Mouse (Mus musculus): ENCODE data around the gene Dnajb14. TPM values are rescaled to one million over a fixed set of nuclear protein-coding genes. Genes with fewer than 3 reads are reported as not detected.

The Dnajb14 gene
- polyA plus RNA-seq, 1 experiment from 2014 or later: 10.0 TPM

DNA sequence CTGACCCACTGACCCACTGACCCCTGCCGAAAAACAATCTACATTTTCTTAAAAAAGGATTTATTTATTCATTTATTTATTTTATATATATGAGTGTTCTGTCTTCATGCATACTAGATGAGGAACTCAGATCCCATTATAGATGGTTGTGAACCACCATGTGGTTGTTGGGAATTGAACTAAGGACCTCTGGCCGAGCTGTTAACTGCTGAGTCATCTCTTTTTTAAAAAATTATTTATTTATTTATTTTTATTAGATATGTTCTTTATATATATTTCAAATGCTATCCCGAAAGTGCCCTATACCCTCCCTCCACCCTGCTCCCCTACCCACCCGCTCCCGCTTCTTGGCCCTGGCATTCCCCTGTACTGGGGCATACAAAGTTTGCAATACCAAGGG lies 13.6 kb downstream of the Dnajb14 start:
- DNase-seq (ENCODE audit: low spot score) (no peak), ATAC-seq (no peak)
- no peaks in the 10 kb centered on the region for H3K9me3 ChIP-seq (ENCODE audit: low read length)
- H3K27me3 ChIP-seq (replicated peaks; ENCODE audit: insufficient read depth, low read length): no peaks in the 10 kb centered on the region
- TF ChIP-seq CTCF (IDR thresholded peaks at IDR 0.05) (no peak), EP300 (IDR thresholded peaks at IDR 0.05) (no peak)
- H3K9ac ChIP-seq (replicated peaks; ENCODE audit: low read depth): no peak overlapping the region
- no peaks in the 10 kb centered on the region for H3K36me3 ChIP-seq (ENCODE audit: insufficient read depth, low read length)
- no peak overlapping the region for H3K4me2 ChIP-seq (replicated peaks; ENCODE audit: low read depth, low read length)
- no peak overlapping the region for H3K4me3 ChIP-seq (ENCODE audit: low read depth, low read length)
- no peaks in the 10 kb centered on the region for H3K4me1 ChIP-seq (ENCODE audit: insufficient read depth, low read depth, low read length)
- no peak overlapping the region for H3K27ac ChIP-seq (ENCODE audit: low read length)
- 88% methylated on average over 5 of the region's 5 CpGs for WGBS

GRCm38 (mm10) chr3:137887961-137888360 lies 20.5 kb downstream of the Dnajb14 start:
- Histone ChIP-seq H3K4me1 (ENCODE audit: insufficient read depth, low read depth, low read length) (no peaks in the 10 kb centered on the region), H3K9ac (replicated peaks; ENCODE audit: low read depth) (no peak overlapping the region), H3K36me3 (ENCODE audit: insufficient read depth, low read length) (no peaks in the 10 kb centered on the region), H3K4me3 (ENCODE audit: low read depth, low read length) (no peak overlapping the region), H3K4me2 (replicated peaks; ENCODE audit: low read depth, low read length) (no peak overlapping the region), H3K27me3 (replicated peaks; ENCODE audit: insufficient read depth, low read length) (no peaks in the 10 kb centered on the region), H3K9me3 (ENCODE audit: low read length) (no peaks in the 10 kb centered on the region), H3K27ac (ENCODE audit: low read length) (no peak overlapping the region)
- DNase-seq (ENCODE audit: low spot score) (no peak), ATAC-seq (no peak)
- WGBS: 67% methylated on average over 7 of the region's 7 CpGs
- TF ChIP-seq CTCF (IDR thresholded peaks at IDR 0.05): no peak
- no peak for TF ChIP-seq EP300 (IDR thresholded peaks at IDR 0.05)

GRCm38 (mm10) chr3:137891089-137891488 lies 23.6 kb downstream of the Dnajb14 start:
- DNase-seq (ENCODE audit: low spot score): peak; percentile 28
- peaks cover 4% of the 10 kb centered on the region for H3K36me3 ChIP-seq (ENCODE audit: insufficient read depth, low read length)
- no peak for TF ChIP-seq EP300 (IDR thresholded peaks at IDR 0.05)
- TF ChIP-seq CTCF (IDR thresholded peaks at IDR 0.05): no peak
- ATAC-seq: peak; percentile 52
- WGBS: 53% methylated on average over 3 of the region's 3 CpGs
- H3K27ac ChIP-seq (ENCODE audit: low read length): no peak overlapping the region
- H3K4me2 ChIP-seq (replicated peaks; ENCODE audit: low read depth, low read length): no peak overlapping the region
- H3K9me3 ChIP-seq (ENCODE audit: low read length): no peaks in the 10 kb centered on the region
- no peaks in the 10 kb centered on the region for H3K4me1 ChIP-seq (ENCODE audit: insufficient read depth, low read depth, low read length)
- H3K9ac ChIP-seq (replicated peaks; ENCODE audit: low read depth): no peak overlapping the region
- no peak overlapping the region for H3K4me3 ChIP-seq (ENCODE audit: low read depth, low read length)
- H3K27me3 ChIP-seq (replicated peaks; ENCODE audit: insufficient read depth, low read length): no peaks in the 10 kb centered on the region

DNA sequence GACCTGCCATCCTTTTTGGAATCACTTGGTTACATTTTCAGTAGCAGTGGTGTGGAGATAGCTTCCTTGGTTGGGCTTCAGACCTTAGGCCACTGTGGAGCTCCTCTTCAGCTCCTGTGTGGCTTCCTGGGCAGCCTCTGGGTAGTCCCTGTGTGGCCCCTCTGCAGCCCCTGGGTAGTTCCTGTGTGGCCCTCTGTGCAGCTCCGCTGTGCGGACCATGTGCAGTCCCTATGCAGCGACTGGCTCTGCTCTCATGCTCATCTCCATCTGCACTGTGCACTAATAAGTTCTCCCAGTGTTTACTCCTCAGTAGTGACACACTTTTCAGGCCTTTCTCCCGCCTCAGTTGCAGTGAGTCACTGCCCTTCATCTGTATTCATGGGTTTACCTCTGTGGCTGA lies 24.6 kb downstream of the Dnajb14 start:
- ATAC-seq (no peak), DNase-seq (ENCODE audit: low spot score) (no peak)
- H3K27me3 ChIP-seq (replicated peaks; ENCODE audit: insufficient read depth, low read length): no peaks in the 10 kb centered on the region
- H3K4me3 ChIP-seq (ENCODE audit: low read depth, low read length): no peak overlapping the region
- 92% methylated on average over 4 of the region's 4 CpGs for WGBS
- H3K4me1 ChIP-seq (ENCODE audit: insufficient read depth, low read depth, low read length): no peaks in the 10 kb centered on the region
- no peak overlapping the region for H3K27ac ChIP-seq (ENCODE audit: low read length)
- no peak for TF ChIP-seq CTCF (IDR thresholded peaks at IDR 0.05)
- no peak for TF ChIP-seq EP300 (IDR thresholded peaks at IDR 0.05)
- no peak overlapping the region for H3K9ac ChIP-seq (replicated peaks; ENCODE audit: low read depth)
- H3K9me3 ChIP-seq (ENCODE audit: low read length): no peaks in the 10 kb centered on the region
- peaks cover 4% of the 10 kb centered on the region for H3K36me3 ChIP-seq (ENCODE audit: insufficient read depth, low read length)
- no peak overlapping the region for H3K4me2 ChIP-seq (replicated peaks; ENCODE audit: low read depth, low read length)

GRCm38 (mm10) chr3:137893789-137894188 lies 26.3 kb downstream of the Dnajb14 start:
- no peak overlapping the region for H3K27ac ChIP-seq (ENCODE audit: low read length)
- H3K4me1 ChIP-seq (ENCODE audit: insufficient read depth, low read depth, low read length): no peaks in the 10 kb centered on the region
- no peak overlapping the region for H3K4me2 ChIP-seq (replicated peaks; ENCODE audit: low read depth, low read length)
- TF ChIP-seq CTCF (IDR thresholded peaks at IDR 0.05) (no peak), EP300 (IDR thresholded peaks at IDR 0.05) (no peak)
- peaks cover 9% of the 10 kb centered on the region for H3K36me3 ChIP-seq (ENCODE audit: insufficient read depth, low read length)
- no peaks in the 10 kb centered on the region for H3K9me3 ChIP-seq (ENCODE audit: low read length)
- DNase-seq (ENCODE audit: low spot score) (no peak), ATAC-seq (no peak)
- 88% methylated on average over 4 of the region's 4 CpGs for WGBS
- H3K27me3 ChIP-seq (replicated peaks; ENCODE audit: insufficient read depth, low read length): no peaks in the 10 kb centered on the region
- H3K9ac ChIP-seq (replicated peaks; ENCODE audit: low read depth): no peak overlapping the region
- no peak overlapping the region for H3K4me3 ChIP-seq (ENCODE audit: low read depth, low read length)

GRCm38 (mm10) chr3:137895196-137895595 lies 27.7 kb downstream of the Dnajb14 start:
- no peaks in the 10 kb centered on the region for H3K4me1 ChIP-seq (ENCODE audit: insufficient read depth, low read depth, low read length)
- H3K4me2 ChIP-seq (replicated peaks; ENCODE audit: low read depth, low read length): no peak overlapping the region
- TF ChIP-seq CTCF (IDR thresholded peaks at IDR 0.05) (peak; percentile 61), EP300 (IDR thresholded peaks at IDR 0.05) (no peak)
- DNase-seq (ENCODE audit: low spot score) (no peak), ATAC-seq (no peak)
- H3K9ac ChIP-seq (replicated peaks; ENCODE audit: low read depth): no peak overlapping the region
- no peaks in the 10 kb centered on the region for H3K9me3 ChIP-seq (ENCODE audit: low read length)
- H3K36me3 ChIP-seq (ENCODE audit: insufficient read depth, low read length): peaks cover 9% of the 10 kb centered on the region
- 96% methylated on average over 3 of the region's 3 CpGs for WGBS
- no peak overlapping the region for H3K4me3 ChIP-seq (ENCODE audit: low read depth, low read length)
- no peaks in the 10 kb centered on the region for H3K27me3 ChIP-seq (replicated peaks; ENCODE audit: insufficient read depth, low read length)
- H3K27ac ChIP-seq (ENCODE audit: low read length): no peak overlapping the region

- WGBS: 92% methylated on average over 4 of the region's 4 CpGs
- H3K9ac ChIP-seq (replicated peaks; ENCODE audit: low read depth): no peak overlapping the region
- no peak for DNase-seq (ENCODE audit: low spot score)
- H3K4me2 ChIP-seq (replicated peaks; ENCODE audit: low read depth, low read length): no peak overlapping the region
- ATAC-seq: no peak
- H3K36me3 ChIP-seq (ENCODE audit: insufficient read depth, low read length): peaks cover 9% of the 10 kb centered on the region
- H3K9me3 ChIP-seq (ENCODE audit: low read length): no peaks in the 10 kb centered on the region
- no peak overlapping the region for H3K27ac ChIP-seq (ENCODE audit: low read length)
- no peak for TF ChIP-seq CTCF (IDR thresholded peaks at IDR 0.05)
- no peak for TF ChIP-seq EP300 (IDR thresholded peaks at IDR 0.05)
- H3K27me3 ChIP-seq (replicated peaks; ENCODE audit: insufficient read depth, low read length): no peaks in the 10 kb centered on the region
- no peaks in the 10 kb centered on the region for H3K4me1 ChIP-seq (ENCODE audit: insufficient read depth, low read depth, low read length)
- no peak overlapping the region for H3K4me3 ChIP-seq (ENCODE audit: low read depth, low read length)
These were observed 28.9 kb downstream of the Dnajb14 start for GRCm38 (mm10) chr3:137896386-137896785.
